Mouse (Mus musculus) embryonic facial prominence, embryonic 14.5 days (tissue): ENCODE measurements around the gene Blcap. TPM values are rescaled to one million over a fixed set of nuclear protein-coding genes. Genes with fewer than 3 reads are reported as not detected.
"Not testable (repeated sequence)": the region's sequence is repeated elsewhere in the genome, so short reads cannot be mapped to it uniquely, and the experiment has no call there.

Experiments
- ATAC-seq: fragments of 200-750 bp; cut with Nextera tagmentation; 2 replicates; pipeline ENCODE4 v1.8.0; 2017; ENCODE audit warnings: low read depth, moderate number of reproducible peaks, moderate TSS enrichment
- DNase-seq: peaks from one replicate; pipeline ENCODE4 v3.0.0-alpha.2; 2015; ENCODE audit warnings: low spot score
- H3K27ac ChIP-seq: fragments of 300-500 bp; sonication (generic); replicated peaks from 2 replicates; pipeline ENCODE4 v1.5.1; 2014; ENCODE audit warnings: low read depth, mild to moderate bottlenecking, low read length, moderate library complexity
- H3K27me3 ChIP-seq: fragments of 300-500 bp; sonication (generic); replicated peaks from 2 replicates; pipeline ENCODE4 v1.6.1; 2014; ENCODE audit warnings: low read length; ENCODE audit not compliant: control insufficient read depth, insufficient read depth
- H3K36me3 ChIP-seq: fragments of 300-500 bp; sonication (generic); 2 replicates; pipeline ENCODE4 v1.6.1; 2014; ENCODE audit warnings: low read length, mixed read lengths; ENCODE audit not compliant: control insufficient read depth, insufficient read depth
- H3K4me1 ChIP-seq: fragments of 300-500 bp; sonication (generic); 2 replicates; pipeline ENCODE4 v1.6.1; 2014; ENCODE audit warnings: antibody characterized with exemption, low read length; ENCODE audit not compliant: control insufficient read depth, insufficient read depth
- H3K4me2 ChIP-seq: fragments of 300-500 bp; sonication (generic); 2 replicates; pipeline ENCODE4 v1.6.1; 2014; ENCODE audit warnings: low read depth, mild to moderate bottlenecking, low read length, moderate library complexity, mixed read lengths
- H3K4me3 ChIP-seq: fragments of 300-500 bp; sonication (generic); 2 replicates; pipeline ENCODE4 v1.5.1; 2014; ENCODE audit warnings: low read depth, mild to moderate bottlenecking, low read length
- H3K9ac ChIP-seq: fragments of 300-500 bp; sonication (generic); 2 replicates; pipeline ENCODE4 v1.6.1; 2014; ENCODE audit warnings: low read depth, mild to moderate bottlenecking, low read length, moderate library complexity, mixed read lengths
- H3K9me3 ChIP-seq: fragments of 300-500 bp; sonication (generic); 2 replicates; pipeline ENCODE4 v1.6.1; 2016; ENCODE audit warnings: low read length; ENCODE audit not compliant: control insufficient read depth
- WGBS: fragments of 180-500 bp; shearing (Covaris S2); extraction: QIAGEN DNeasy Blood & Tissue Kit; methylation state at CpG from one replicate; pipeline ENCODE4 v1.1.7; 2014; 5-methylcytosine and 5-hydroxymethylcytosine counted together
- polyA plus RNA-seq: library from polyadenylated mRNA; unstranded; fragments of >200 nt; fragmentation: Nextera tagmentation; extraction: Ambion mirVana; gene quantifications from 2 replicates; pipeline ENCODE4 v1.2.1, GENCODE M21; 2014

The Blcap gene
- polyA plus RNA-seq, 1 experiment from 2014 or later = 64.6 TPM

DNA sequence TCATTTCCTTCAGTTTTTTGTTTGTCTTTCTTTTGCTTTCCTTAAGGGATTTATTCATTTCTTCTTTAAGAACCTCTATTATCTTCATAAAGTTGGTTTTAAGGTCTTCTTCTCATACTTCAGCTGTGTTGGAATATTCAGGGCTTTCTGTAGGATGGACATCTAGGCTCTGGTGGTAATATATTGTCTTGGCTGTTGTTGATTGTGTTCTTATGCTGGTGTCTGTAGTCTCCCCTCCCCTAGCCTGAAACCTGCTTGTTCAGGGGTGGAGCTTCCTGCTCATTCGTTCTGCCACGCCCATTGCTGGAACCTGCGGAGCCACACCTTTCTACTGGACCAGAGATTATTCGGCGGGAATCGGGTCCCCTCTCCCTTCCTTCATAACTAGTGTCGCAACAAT, 14.3 kb upstream of the Blcap start:
- H3K27me3 ChIP-seq, ATAC-seq, H3K36me3 ChIP-seq, H3K9ac ChIP-seq, H3K4me3 ChIP-seq, H3K4me1 ChIP-seq, H3K4me2 ChIP-seq, H3K27ac ChIP-seq, H3K9me3 ChIP-seq, DNase-seq: not testable (repeated sequence)
- WGBS = 12% methylated on average over 6 of the region's 7 CpGs

DNA sequence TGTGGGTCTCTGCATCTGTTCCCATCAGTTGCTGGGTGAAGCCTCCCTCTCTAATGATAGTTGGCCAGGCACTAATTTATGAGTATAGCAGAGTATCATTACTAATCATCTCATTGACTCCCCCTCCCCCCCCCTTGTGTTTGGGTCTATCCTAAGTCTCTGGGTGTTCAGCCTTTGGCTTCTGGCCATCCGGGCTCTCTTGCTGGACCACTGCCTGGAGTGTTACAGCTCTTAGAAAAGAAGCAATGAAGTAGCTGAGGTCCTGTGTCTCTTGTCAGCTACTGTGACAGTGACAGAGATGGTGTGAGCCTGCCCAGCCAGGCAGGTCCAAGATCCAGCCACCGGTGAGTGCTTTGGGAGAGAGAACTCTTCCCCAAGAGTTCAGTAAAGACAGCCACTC, 1.7 kb upstream of the Blcap start:
- Histone ChIP-seq H3K4me3 (no peak overlapping the region), H3K4me2 (no peak overlapping the region), H3K9ac (no peak overlapping the region; the same call in 1 of the 2 replicates), H3K9me3 (no peaks in the 10 kb centered on the region), H3K27me3 (no peaks in the 10 kb centered on the region), H3K27ac (no peak overlapping the region), H3K4me1 (no peaks in the 10 kb centered on the region), H3K36me3 (no peaks in the 10 kb centered on the region)
- DNase-seq (no peak), ATAC-seq (no peak)
- 60% methylated on average over 2 of the region's 2 CpGs for WGBS

- H3K27me3 ChIP-seq = no peaks in the 10 kb centered on the region
- H3K9me3 ChIP-seq = no peaks in the 10 kb centered on the region
- no peak overlapping the region for H3K4me2 ChIP-seq
- no peak overlapping the region for H3K9ac ChIP-seq
- WGBS = 63% methylated on average over 9 of the region's 9 CpGs
- no peak for ATAC-seq
- no peak overlapping the region for H3K4me3 ChIP-seq
- DNase-seq = no peak
- peaks cover 9% of the 10 kb centered on the region for H3K4me1 ChIP-seq
- no peaks in the 10 kb centered on the region for H3K36me3 ChIP-seq
- no peak overlapping the region for H3K27ac ChIP-seq
Measured at GRCm38 (mm10) chr2:157569796-157570485, 1.1 kb downstream of the Blcap start.

DNA sequence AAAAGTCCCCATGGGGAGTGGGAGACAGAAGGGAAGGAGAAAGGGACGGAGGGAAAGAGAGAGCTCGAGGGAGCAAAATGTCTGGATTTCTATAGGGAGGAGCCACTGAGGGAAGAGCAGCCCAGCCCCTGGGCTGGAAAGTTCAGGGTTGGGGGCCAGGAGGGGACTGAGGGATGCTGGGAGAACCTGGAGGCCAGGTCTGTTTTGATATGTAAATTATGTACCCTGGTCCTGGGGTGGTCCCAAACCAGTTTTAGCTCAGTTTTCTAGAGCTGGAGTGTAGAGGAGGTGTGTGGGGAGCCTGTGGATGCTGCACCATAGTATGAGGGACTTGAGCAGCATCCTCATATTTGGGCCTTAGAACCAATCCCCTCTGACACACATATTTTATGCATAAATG, 2.2 kb downstream of the Blcap start:
- H3K4me2 ChIP-seq = no peak overlapping the region
- WGBS = 30% methylated on average over 2 of the region's 2 CpGs
- no peak for ATAC-seq
- H3K36me3 ChIP-seq = peaks cover 7% of the 10 kb centered on the region
- no peak overlapping the region for H3K9ac ChIP-seq
- no peaks in the 10 kb centered on the region for H3K9me3 ChIP-seq
- H3K4me1 ChIP-seq = peaks cover 14% of the 10 kb centered on the region
- H3K4me3 ChIP-seq = no peak overlapping the region
- DNase-seq = no peak
- no peak overlapping the region for H3K27ac ChIP-seq
- no peaks in the 10 kb centered on the region for H3K27me3 ChIP-seq

- peak overlapping the region; percentile 99 for H3K4me3 ChIP-seq
- H3K9ac ChIP-seq = peak overlapping the region; percentile 91
- H3K27me3 ChIP-seq = no peaks in the 10 kb centered on the region
- peaks cover 14% of the 10 kb centered on the region for H3K4me1 ChIP-seq
- no peak for ATAC-seq
- peak overlapping the region; percentile 94 for H3K27ac ChIP-seq
- peaks cover 11% of the 10 kb centered on the region; the same call in 1 of the 2 replicates for H3K9me3 ChIP-seq
- no peak for DNase-seq
- peak overlapping the region; percentile 86 for H3K4me2 ChIP-seq
- 87% methylated on average over 11 of the region's 11 CpGs for WGBS
- peaks cover 20% of the 10 kb centered on the region for H3K36me3 ChIP-seq
Measured at GRCm38 (mm10) chr2:157567235-157567961, 3.7 kb downstream of the Blcap start.

DNA sequence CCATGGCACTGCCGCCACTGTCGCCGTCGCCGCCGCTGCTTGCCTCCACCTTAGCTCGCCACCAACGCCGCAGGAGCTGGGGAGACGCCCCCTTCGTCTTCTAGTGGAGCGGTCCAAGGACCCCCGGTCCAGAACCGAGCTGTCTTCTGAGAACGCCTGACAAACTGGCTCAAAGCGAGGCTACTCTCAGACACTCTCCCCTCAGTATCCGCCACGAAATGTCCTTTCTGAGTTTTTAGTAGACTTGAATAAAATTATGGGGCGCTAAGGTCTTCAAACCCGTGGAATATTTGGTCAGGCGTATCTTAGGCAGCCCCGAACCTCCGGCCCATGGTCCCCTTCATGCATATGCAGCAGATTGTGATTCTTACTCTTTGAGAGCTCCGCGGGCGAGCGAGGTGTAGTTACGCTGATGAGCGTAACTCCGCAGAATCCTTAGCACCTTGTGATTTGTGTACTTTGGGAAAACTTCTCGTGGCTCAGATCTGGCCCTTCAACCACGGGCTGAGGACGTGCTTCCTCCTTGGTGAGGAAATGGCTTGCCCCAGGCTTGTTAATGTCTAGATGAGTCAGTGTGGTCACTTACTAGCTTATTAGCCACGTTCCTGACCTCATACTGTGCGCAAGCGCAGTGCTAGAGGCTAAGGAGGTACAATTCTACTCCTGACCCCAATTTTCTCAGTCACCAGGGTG, 4.7 kb downstream of the Blcap start:
- Histone ChIP-seq H3K27me3 (no peaks in the 10 kb centered on the region), H3K4me1 (peaks cover 18% of the 10 kb centered on the region), H3K36me3 (peaks cover 30% of the 10 kb centered on the region), H3K4me2 (peak overlapping the region; percentile 86), H3K9me3 (peaks cover 21% of the 10 kb centered on the region), H3K4me3 (peak overlapping the region; percentile 99), H3K9ac (peak overlapping the region; percentile 91), H3K27ac (peak overlapping the region; percentile 94)
- ATAC-seq (peak; percentile 87), DNase-seq (peak; percentile 93)
- under 1% methylated on average over 29 of the region's 36 CpGs for WGBS

GRCm38 (mm10) chr2:157565898-157566259, 5.2 kb downstream of the Blcap start:
- Histone ChIP-seq H3K9me3 (peaks cover 26% of the 10 kb centered on the region), H3K9ac (peak overlapping the region; percentile 91), H3K4me3 (peak overlapping the region; percentile 99), H3K27ac (peak overlapping the region; percentile 94), H3K4me1 (peaks cover 20% of the 10 kb centered on the region), H3K36me3 (peaks cover 35% of the 10 kb centered on the region), H3K4me2 (peak overlapping the region; percentile 86), H3K27me3 (no peaks in the 10 kb centered on the region)
- ATAC-seq = peak; percentile 5; the same call in 1 of the 2 replicates
- no peak for DNase-seq
- 0% methylated on average over 20 of the region's 35 CpGs for WGBS

DNA sequence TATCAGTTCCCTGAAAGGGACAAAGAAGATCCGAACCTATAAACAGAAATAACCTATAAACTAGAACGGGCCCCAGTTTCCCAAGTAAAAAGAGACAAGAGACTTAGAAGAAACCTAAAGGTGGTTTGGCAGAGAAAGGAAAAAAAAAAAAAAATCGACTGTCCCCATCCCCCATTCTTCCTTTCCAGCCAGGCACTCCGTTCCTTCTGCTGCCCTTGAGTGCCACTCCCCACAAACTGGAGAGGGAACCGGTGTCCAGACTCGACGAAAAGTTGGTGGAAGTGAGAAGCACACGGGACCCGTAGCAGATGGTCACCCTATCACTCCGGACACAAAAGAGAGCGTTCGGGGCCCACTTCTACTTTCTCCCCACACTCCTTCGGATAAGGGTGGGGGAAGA, 5.6 kb downstream of the Blcap start:
- Histone ChIP-seq H3K9me3 (peaks cover 29% of the 10 kb centered on the region), H3K36me3 (peaks cover 37% of the 10 kb centered on the region), H3K4me3 (peak overlapping the region; percentile 99), H3K27me3 (no peaks in the 10 kb centered on the region), H3K27ac (peak overlapping the region; percentile 94; the same call in 1 of the 2 replicates), H3K4me1 (peaks cover 20% of the 10 kb centered on the region), H3K4me2 (peak overlapping the region; percentile 86), H3K9ac (peak overlapping the region; percentile 91)
- ATAC-seq = no peak
- DNase-seq = no peak
- WGBS = 8% methylated on average over 13 of the region's 13 CpGs
